Mouse (Mus musculus): Measurements from ENCODE around the gene Pced1b.

GRCm38 (mm10) chr15:97422212-97422944 lies 175.5 kb downstream of the Pced1b start:
- no peak for TF ChIP-seq CTCF (IDR thresholded peaks at IDR 0.05; ENCODE audit: low read depth, low read length)
- no peak for TF ChIP-seq GATA1 (IDR thresholded peaks at IDR 0.05; ENCODE audit: borderline replicate concordance, low read length)
- TF ChIP-seq TAL1 (conservative IDR thresholded peaks at IDR 0.05; ENCODE audit: low read depth, low read length), result no peak
- TF ChIP-seq GATA2 (IDR thresholded peaks at IDR 0.05; ENCODE audit: borderline replicate concordance, low read depth, low read length), result no peak

Data from G1E (cell line).